Mouse (Mus musculus): ENCODE results near the gene Foxe3.
"Not testable (repeated sequence)": the region's sequence is repeated elsewhere in the genome, so short reads cannot be mapped to it uniquely, and the experiment has no call there.

The Foxe3 gene

GRCm38 (mm10) chr4:114925917-114926312, at the start of gene Foxe3:
Gene Foxe3, minus strand, starts transcription at chr4:114926013.
- DNase-seq (ENCODE audit: low read depth, low spot score) = no peak

GRCm38 (mm10) chr4:114973229-114973740, 47.5 kb upstream of the Foxe3 start:
- no peak for DNase-seq (ENCODE audit: low read depth, low spot score)

GRCm38 (mm10) chr4:114970736-114971135, 44.9 kb upstream of the Foxe3 start:
- no peak for DNase-seq (ENCODE audit: low read depth, low spot score)

- DNase-seq (ENCODE audit: low read depth, low spot score) = not testable (repeated sequence)
These were observed 35.1 kb upstream of the Foxe3 start for GRCm38 (mm10) chr4:114960881-114961280.

- no peak for DNase-seq (ENCODE audit: low read depth, low spot score)
These were observed 33.7 kb upstream of the Foxe3 start for GRCm38 (mm10) chr4:114959533-114959932.

GRCm38 (mm10) chr4:114958786-114959185, 33.0 kb upstream of the Foxe3 start:
- no peak for DNase-seq (ENCODE audit: low read depth, low spot score)

GRCm38 (mm10) chr4:114958231-114958630, 32.4 kb upstream of the Foxe3 start:
- DNase-seq (ENCODE audit: low read depth, low spot score) = no peak

- no peak for DNase-seq (ENCODE audit: low read depth, low spot score)
These were observed 31.6 kb upstream of the Foxe3 start for GRCm38 (mm10) chr4:114957403-114957802.

- no peak for DNase-seq (ENCODE audit: low read depth, low spot score)
These were observed 27.4 kb upstream of the Foxe3 start for GRCm38 (mm10) chr4:114953172-114953571.

GRCm38 (mm10) chr4:114947852-114948481, 22.2 kb upstream of the Foxe3 start:
- no peak for DNase-seq (ENCODE audit: low read depth, low spot score)

- DNase-seq (ENCODE audit: low read depth, low spot score) = peak; percentile 74
These were observed 21.6 kb upstream of the Foxe3 start for GRCm38 (mm10) chr4:114947395-114947794.

GRCm38 (mm10) chr4:114946416-114946815, 20.6 kb upstream of the Foxe3 start:
- DNase-seq (ENCODE audit: low read depth, low spot score) = no peak

- DNase-seq (ENCODE audit: low read depth, low spot score) = no peak
These were observed 19.2 kb upstream of the Foxe3 start for GRCm38 (mm10) chr4:114945021-114945420.

GRCm38 (mm10) chr4:114942583-114942982, 16.8 kb upstream of the Foxe3 start:
- peak; percentile 78 for DNase-seq (ENCODE audit: low read depth, low spot score)

GRCm38 (mm10) chr4:114942112-114942511, 16.3 kb upstream of the Foxe3 start:
- DNase-seq (ENCODE audit: low read depth, low spot score) = no peak

- DNase-seq (ENCODE audit: low read depth, low spot score) = no peak
These were observed 15.5 kb upstream of the Foxe3 start for GRCm38 (mm10) chr4:114941311-114941710.

- DNase-seq (ENCODE audit: low read depth, low spot score) = no peak
These were observed 12.4 kb upstream of the Foxe3 start for GRCm38 (mm10) chr4:114938248-114938647.

- no peak for DNase-seq (ENCODE audit: low read depth, low spot score)
These were observed 11.7 kb upstream of the Foxe3 start for GRCm38 (mm10) chr4:114937459-114938047.

GRCm38 (mm10) chr4:114934188-114934587, 8.4 kb upstream of the Foxe3 start:
- no peak for DNase-seq (ENCODE audit: low read depth, low spot score)

GRCm38 (mm10) chr4:114932747-114933146, 6.9 kb upstream of the Foxe3 start:
- DNase-seq (ENCODE audit: low read depth, low spot score) = no peak

- no peak for DNase-seq (ENCODE audit: low read depth, low spot score)
These were observed 3.3 kb upstream of the Foxe3 start for GRCm38 (mm10) chr4:114929155-114929554.

- DNase-seq (ENCODE audit: low read depth, low spot score) = no peak
These were observed 569 bp downstream of the Foxe3 start for GRCm38 (mm10) chr4:114924971-114925916.

All from forelimb bud, embryonic 11.5 days (tissue).